Mouse (Mus musculus) left cerebral cortex, postnatal 10 days (tissue): ENCODE data around the gene Zbtb18. TPM values are rescaled to one million over a fixed set of nuclear protein-coding genes. Genes with fewer than 3 reads are reported as not detected.
"Not testable (repeated sequence)": the region's sequence is repeated elsewhere in the genome, so short reads cannot be mapped to it uniquely, and the experiment has no call there.

ENCODE experiments used
- DNase-seq, 2 experiments: peaks; one replicate each; pipeline ENCODE4 v3.0.0; 2021 to 2022; ENCODE audit warnings: low spot score in 2 of 2, mixed read lengths in 1 of 2; ENCODE audit errors: extremely low spot score in 1 of 2
- intact Hi-C: fragments of 180-260 bp; cut with DNase I; formaldehyde crosslinking; loops from one replicate; pipeline ENCODE4 v1.15.1; 2025
- total RNA-seq, 2 experiments: library from RNA; stranded (reverse); gene quantifications; 2 replicates each; pipeline ENCODE4 v1.2.3; 2021

Gene Zbtb18
- total RNA-seq, 2 experiments from 2014 or later, result 464 to 529 TPM

- DNase-seq, result no peak
- intact Hi-C loops, result loop anchor here (5.0 to 10.0 kb wide), 6 partner anchors 253 to 568 kb away; no protein-coding TSS in a partner anchor
These were observed 2.8 kb downstream of the Zbtb18 start for GRCm38 (mm10) chr1:177444941-177445340.

DNA sequence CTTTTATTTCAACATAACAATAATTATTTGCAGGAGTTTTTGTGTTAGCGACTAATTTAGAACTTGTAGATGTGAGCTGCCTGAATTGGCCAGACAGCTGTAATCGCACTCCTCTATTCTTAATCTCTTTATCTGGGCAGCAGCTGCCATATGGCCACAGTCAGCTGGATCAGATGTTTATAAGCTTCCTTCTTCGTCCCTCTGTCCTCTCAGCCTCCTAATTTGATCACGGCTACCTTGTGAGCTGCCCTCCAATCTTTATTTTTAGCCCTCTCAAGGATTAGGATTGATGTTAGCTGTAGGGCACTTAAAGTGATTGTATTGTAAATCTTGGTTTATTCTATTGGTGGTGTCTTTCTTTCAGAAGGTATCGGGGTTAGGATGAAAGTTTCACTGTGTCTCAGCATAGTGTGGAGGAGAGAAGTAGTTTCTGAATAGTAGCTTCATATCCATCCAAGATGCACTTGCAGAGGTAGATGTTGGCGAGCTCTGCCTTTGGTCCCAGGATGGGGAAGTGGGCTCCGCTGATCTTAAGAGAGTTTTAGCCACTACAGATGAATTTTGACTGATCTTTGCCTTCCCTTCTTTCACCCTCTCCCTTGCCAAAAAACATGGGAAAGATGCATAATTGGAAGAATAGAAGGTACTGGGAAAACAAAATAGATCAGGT, 3.4 kb downstream of the Zbtb18 start:
- DNase-seq, result no peak
- intact Hi-C loops, result loop anchor here (5.0 to 10.0 kb wide), 3 partner anchors 391 to 513 kb away; no protein-coding TSS in a partner anchor

DNA sequence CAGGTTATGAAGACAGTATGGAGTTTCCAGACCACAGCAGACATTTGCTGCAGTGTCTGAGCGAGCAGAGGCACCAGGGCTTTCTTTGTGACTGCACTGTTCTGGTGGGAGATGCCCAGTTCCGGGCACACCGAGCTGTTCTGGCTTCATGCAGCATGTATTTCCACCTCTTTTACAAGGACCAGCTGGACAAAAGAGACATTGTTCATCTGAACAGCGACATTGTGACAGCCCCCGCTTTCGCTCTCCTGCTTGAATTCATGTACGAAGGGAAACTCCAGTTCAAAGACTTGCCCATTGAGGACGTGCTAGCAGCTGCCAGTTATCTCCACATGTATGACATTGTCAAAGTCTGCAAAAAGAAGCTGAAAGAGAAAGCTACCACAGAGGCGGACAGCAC, 4.9 kb downstream of the Zbtb18 start:
- intact Hi-C loops, result loop anchor here (5.0 to 10.0 kb wide), 3 partner anchors 392 to 515 kb away; no protein-coding TSS in a partner anchor
- DNase-seq, result no peak

GRCm38 (mm10) chr1:177447541-177448111, 5.5 kb downstream of the Zbtb18 start:
- intact Hi-C loops, result loop anchor here (5.0 to 10.0 kb wide), 3 partner anchors 393 to 515 kb away; no protein-coding TSS in a partner anchor
- DNase-seq, result peak in 1 of 2 experiments; percentile 42

GRCm38 (mm10) chr1:177448121-177448561, 6.0 kb downstream of the Zbtb18 start:
- intact Hi-C loops, result loop anchor here (5.0 to 10.0 kb wide), 3 partner anchors 393 to 516 kb away; no protein-coding TSS in a partner anchor
- peak in 1 of 2 experiments; percentile 45 for DNase-seq

GRCm38 (mm10) chr1:177448921-177449320, 6.8 kb downstream of the Zbtb18 start:
- no peak for DNase-seq
- intact Hi-C loops, result loop anchor here (5.0 to 10.0 kb wide), 3 partner anchors 394 to 517 kb away; no protein-coding TSS in a partner anchor

GRCm38 (mm10) chr1:177449857-177450256, 7.7 kb downstream of the Zbtb18 start:
- DNase-seq, result not testable (repeated sequence)
- intact Hi-C loops, result loop anchor here (5.0 to 10.0 kb wide), 4 partner anchors 237 to 518 kb away; no protein-coding TSS in a partner anchor

DNA sequence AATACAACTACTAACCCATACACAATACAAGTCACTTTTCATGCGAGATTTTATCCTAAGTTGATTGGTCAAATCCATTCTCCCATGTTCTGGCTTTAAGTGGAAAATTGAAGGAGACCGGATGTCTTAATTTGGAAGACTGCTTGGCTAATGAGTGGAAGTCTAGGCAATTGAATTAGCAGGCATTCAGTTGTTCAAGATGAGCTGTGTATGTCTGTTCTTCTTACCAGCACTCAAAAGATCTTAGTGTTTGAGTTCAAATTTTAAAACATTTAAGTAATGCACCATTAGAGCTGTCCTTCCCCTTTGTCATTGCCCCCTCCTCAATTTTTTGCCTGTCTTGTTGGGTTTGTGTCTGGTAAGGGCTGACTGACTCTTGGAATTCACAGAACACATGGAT, 8.9 kb downstream of the Zbtb18 start:
- no peak for DNase-seq
- intact Hi-C loops, result loop anchor here (5.0 kb wide), 1 partner anchor 236 kb away; no protein-coding TSS in a partner anchor

DNA sequence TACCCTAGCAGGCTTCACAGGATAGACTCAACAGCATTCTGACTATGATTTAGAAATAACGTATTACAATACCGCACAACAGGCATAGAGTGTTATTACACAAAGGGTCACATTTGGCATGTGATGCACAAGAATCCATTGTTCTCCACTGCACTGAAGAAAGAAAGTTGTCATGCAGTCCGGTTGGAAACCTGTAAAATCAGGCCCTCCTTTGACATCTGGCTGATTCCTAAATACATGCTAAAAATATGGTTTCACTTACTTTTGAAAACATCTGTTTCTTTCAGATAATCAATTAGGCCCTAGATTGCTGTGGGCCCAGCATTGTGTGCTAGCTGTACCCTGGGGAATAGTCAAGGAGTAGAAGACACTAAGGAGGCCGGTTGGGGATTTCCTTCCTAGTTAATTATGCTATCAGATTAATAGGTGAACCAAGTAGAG, 9.9 kb downstream of the Zbtb18 start:
- DNase-seq, result no peak
- intact Hi-C loops, result loop anchor here (5.0 kb wide), 1 partner anchor 235 kb away; no protein-coding TSS in a partner anchor

- intact Hi-C loops, result loop anchor here (5.0 kb wide), 1 partner anchor 234 kb away; no protein-coding TSS in a partner anchor
- DNase-seq, result no peak
These were observed 10.8 kb downstream of the Zbtb18 start for GRCm38 (mm10) chr1:177452987-177453386.

DNA sequence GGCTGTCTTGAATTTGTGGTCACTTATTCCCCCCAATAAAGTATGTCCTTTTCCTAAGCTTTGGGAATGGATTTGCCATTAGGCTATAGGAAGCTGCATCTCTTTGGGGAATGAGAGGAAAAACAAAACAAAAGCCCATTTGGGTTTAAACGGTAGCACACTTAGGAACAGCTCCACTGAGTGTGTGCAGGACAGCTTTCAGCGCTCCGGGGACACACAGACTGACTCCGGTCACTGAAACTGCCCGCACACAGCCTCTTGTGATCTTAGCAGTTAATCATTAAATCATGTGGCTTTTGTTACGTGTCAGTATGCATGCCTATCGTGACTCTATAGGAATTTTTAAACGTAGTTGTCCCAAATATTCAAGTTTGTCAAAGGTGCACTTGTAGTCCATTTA, 11.7 kb downstream of the Zbtb18 start:
- intact Hi-C loops, result loop anchor here (5.0 kb wide), 1 partner anchor 233 kb away; no protein-coding TSS in a partner anchor
- DNase-seq, result no peak

DNA sequence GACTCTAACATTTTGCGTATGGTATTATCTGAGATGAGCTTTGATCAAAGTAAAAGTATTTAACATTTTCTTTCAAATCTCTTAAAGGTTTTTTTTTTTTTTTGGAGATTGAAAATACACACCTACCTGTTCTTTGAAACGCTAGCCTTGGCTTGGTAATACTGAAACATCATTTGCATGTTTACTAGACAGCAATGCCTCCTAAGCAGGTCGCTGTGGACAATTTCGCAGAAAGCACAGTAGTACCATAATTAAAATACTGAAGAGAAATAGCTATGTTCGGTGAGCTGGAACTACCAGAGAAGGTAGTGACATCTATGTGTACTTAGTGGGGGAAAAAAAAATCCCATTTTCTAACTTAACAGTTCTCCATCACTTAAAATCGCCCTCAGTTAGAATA, 12.3 kb downstream of the Zbtb18 start:
- DNase-seq, result no peak
- intact Hi-C loops, result loop anchor here (5.0 kb wide), 1 partner anchor 233 kb away; no protein-coding TSS in a partner anchor

GRCm38 (mm10) chr1:177455466-177455865, 13.3 kb downstream of the Zbtb18 start:
- DNase-seq, result no peak
- intact Hi-C loops, result no loop called here

DNA sequence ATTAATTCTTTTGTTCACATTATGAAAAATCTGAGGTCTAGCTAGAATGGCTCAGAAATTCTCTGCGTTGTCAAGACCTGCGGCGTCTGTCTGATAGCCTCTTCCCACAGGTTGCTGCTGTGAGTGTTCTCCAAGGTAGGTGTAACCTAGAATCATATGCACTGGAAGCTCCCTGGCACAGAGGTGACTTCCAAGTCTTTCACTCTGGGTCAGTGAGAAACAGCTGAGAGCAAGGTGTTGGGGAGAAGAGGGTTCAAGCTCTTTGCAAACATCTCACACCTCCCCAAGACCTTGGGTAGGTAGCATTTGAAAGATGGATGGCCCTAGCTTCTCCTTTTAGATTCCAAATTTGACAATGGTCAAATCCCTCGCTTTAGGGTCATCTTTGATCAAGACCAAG, 14.1 kb downstream of the Zbtb18 start:
- DNase-seq, result no peak
- intact Hi-C loops, result no loop called here

- DNase-seq, result no peak
- intact Hi-C loops, result no loop called here
These were observed 14.6 kb downstream of the Zbtb18 start for GRCm38 (mm10) chr1:177456772-177457171.

- DNase-seq, result no peak
- intact Hi-C loops, result no loop called here
These were observed 15.8 kb downstream of the Zbtb18 start for GRCm38 (mm10) chr1:177457981-177458380.

- DNase-seq, result no peak
- intact Hi-C loops, result no loop called here
These were observed 16.6 kb downstream of the Zbtb18 start for GRCm38 (mm10) chr1:177458456-177459389.

DNA sequence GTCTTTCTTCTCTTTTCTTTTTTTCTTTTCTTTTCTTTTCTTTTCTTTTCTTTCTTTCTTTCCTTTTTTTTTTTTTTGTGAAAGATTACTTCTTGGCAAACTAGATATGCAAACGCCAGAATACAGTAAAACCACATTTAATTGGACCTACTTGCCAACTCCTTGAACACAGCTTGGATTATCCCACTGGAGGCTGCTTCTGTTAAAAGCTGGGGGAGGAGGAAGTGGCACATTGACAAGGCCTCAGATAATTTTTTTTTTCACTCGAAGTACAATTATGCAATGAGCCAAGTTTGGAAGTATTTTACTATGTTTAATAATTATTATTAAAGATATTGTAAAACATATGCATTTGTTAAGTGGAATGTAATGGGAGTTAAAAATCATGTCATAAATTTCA, 17.4 kb downstream of the Zbtb18 start:
- intact Hi-C loops, result no loop called here
- no peak for DNase-seq

GRCm38 (mm10) chr1:177467150-177467549, 25.0 kb downstream of the Zbtb18 start:
- no peak for DNase-seq
- intact Hi-C loops, result no loop called here
